Mouse (Mus musculus): ENCODE measurements around the gene AL731706.1. TPM values are rescaled to one million over a fixed set of nuclear protein-coding genes. Genes with fewer than 3 reads are reported as not detected.

Gene AL731706.1
- polyA plus RNA-seq (2015; fragmentation: Nextera tagmentation; extraction: Ambion mirVana) = 70.4 and 72.9 TPM in 2 replicates

DNA sequence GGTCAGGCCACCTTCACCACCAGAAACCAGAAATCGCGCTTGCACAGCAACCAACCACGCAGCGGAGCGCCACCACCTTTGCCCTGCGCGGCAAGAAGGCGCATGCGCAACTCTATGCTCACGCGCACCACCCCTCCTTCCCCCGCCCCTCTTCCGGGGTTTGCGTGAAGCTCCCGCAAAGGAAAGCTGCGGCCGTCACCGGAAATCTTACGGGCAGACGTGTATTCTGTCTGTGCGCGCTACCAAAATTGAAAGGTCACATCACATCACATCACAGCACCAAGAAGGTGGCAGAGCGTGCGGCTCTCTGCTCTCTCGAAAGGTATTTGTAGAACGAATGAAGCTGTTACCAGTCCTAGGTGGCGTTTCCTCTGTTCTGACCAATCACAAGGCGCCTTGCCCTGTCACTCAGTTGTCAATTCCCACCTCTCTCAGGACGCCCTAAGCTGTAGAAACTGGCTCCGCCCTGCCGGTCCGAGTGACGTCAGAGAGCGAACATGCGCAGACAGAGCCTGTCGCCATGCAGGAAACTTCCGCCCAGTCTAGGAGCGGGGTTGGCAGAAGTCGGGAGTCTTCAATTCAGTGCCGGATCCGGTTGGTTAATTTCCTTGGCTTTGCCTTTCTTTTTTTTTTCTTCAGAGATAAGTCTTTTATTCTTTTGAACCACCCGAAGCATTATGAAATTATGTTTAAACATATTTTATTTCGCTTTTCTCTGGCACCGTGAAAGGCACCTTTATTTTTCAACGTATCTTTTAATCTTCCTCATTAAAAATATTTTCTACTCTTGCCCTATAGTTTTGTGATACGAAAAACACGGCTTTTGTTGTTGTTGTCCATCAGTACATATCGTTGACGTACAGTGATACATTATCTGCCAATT is at the start of gene AL731706.1, which contains the start of the genes Slx4ip and Mkks:
TSS of gene AL731706.1 (minus strand) at position 322 of the 883 bp plus-strand sequence.
TSS of gene Slx4ip (plus strand) at position 151 of the 883 bp plus-strand sequence.
TSS of gene Mkks (minus strand) at position 322 of the 883 bp plus-strand sequence.
- no peaks in the 10 kb centered on the region for H3K9me3 ChIP-seq (ENCODE audit: control insufficient read depth)
- peak within 1 kb of the TSS; percentile 63 for H3K4me2 ChIP-seq (replicated peaks; ENCODE audit: low read depth)
- ATAC-seq = peak; percentile 94
- peak within 1 kb of the TSS; percentile 73 for H3K4me3 ChIP-seq (ENCODE audit: low read depth, low read length)
- H3K36me3 ChIP-seq (ENCODE audit: control insufficient read depth, insufficient read depth) = no peaks in the 10 kb centered on the region
- peak within 1 kb of the TSS; percentile 92 for H3K27ac ChIP-seq (ENCODE audit: low read depth, low read length)
- no peaks in the 10 kb centered on the region for H3K4me1 ChIP-seq (replicated peaks; ENCODE audit: control insufficient read depth, insufficient read depth, low read length)
- WGBS = under 1% methylated on average over 49 of the region's 49 CpGs
- peak within 1 kb of the TSS; percentile 76 for H3K9ac ChIP-seq (ENCODE audit: low read depth, low read length)
- no peaks in the 10 kb centered on the region for H3K27me3 ChIP-seq (replicated peaks; ENCODE audit: control insufficient read depth, insufficient read depth, low read length)
- peak; percentile 16; the same call in 1 of the 2 replicates for TF ChIP-seq CTCF (IDR thresholded peaks at IDR 0.05; ENCODE audit: low read depth)

DNA sequence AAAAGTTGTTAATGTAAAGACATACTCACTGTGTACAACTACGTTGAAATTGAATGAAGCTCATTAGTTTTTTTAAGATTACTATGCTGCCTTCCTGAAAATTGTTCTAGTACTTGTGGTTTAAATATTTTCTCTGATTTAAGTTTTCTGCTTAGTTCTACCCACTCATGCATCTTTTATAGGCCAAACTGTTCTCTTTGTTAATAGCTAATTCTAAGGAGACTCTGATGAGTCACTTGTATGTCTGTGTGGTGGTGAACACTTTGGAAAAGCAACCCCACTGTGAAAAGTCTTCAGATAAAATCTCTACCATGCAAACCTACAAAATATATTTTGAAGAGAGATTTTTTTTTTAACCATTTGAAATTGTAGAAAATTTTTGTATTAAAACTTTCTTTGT is 47.1 kb upstream of the AL731706.1 start:
- no peak overlapping the region for H3K27ac ChIP-seq (ENCODE audit: low read depth, low read length)
- no peak for TF ChIP-seq CTCF (IDR thresholded peaks at IDR 0.05; ENCODE audit: low read depth)

DNA sequence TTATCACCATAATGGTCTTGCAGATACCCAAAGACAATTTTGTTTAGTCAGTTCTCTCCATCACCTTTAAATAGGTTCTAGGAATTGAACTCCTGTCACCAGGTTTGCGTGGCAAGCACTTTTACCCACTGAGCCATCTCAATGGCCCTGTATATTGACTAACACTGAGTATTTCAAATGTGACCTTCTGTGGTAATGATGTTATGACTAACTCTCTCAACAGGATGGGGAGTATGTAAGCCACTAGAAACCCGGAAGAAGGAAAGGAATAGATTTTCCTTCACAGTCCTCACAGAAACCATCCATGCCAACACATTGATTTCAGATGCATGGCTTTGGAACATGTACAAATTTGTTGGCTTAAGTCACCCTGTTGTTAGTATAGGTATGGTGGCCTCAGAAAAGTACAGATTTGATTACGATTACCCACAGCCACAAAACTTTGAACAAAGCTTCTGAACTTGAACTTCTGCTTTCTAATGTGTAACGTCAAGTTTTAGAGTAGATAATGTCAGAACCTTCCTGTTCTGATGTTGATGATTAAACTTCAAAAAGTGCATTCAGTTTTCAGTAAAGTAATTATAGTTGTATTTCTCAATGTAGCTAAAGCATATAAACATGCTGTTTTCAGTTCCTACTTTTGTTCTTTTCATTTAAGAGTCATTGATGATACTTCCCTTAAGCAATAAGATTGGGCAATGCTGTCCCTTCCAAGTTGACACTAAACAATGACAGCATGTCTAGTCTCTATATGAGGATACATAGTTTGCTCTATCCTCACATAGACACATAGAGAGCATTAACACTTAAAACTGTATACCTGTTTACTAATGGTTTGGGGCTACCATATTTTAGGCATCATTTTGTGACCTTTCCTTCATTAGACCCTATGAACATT is 45.5 kb upstream of the AL731706.1 start:
- Histone ChIP-seq H3K9ac (ENCODE audit: low read depth, low read length) (no peak overlapping the region), H3K27me3 (replicated peaks; ENCODE audit: control insufficient read depth, insufficient read depth, low read length) (no peaks in the 10 kb centered on the region), H3K27ac (ENCODE audit: low read depth, low read length) (no peak overlapping the region), H3K4me3 (ENCODE audit: low read depth, low read length) (no peak overlapping the region), H3K36me3 (ENCODE audit: control insufficient read depth, insufficient read depth) (no peaks in the 10 kb centered on the region), H3K9me3 (ENCODE audit: control insufficient read depth) (no peaks in the 10 kb centered on the region), H3K4me1 (replicated peaks; ENCODE audit: control insufficient read depth, insufficient read depth, low read length) (no peaks in the 10 kb centered on the region), H3K4me2 (replicated peaks; ENCODE audit: low read depth) (no peak overlapping the region)
- no peak for ATAC-seq
- no peak for TF ChIP-seq CTCF (IDR thresholded peaks at IDR 0.05; ENCODE audit: low read depth)
- 84% methylated on average over 4 of the region's 4 CpGs for WGBS

More for the DNA sequence above, 47.1 kb upstream of the AL731706.1 start:
- 95% methylated on average over 1 of the region's 1 CpGs for WGBS
- no peak overlapping the region for H3K9ac ChIP-seq (ENCODE audit: low read depth, low read length)
- ATAC-seq = no peak
- no peak overlapping the region for H3K4me2 ChIP-seq (replicated peaks; ENCODE audit: low read depth)
- H3K27me3 ChIP-seq (replicated peaks; ENCODE audit: control insufficient read depth, insufficient read depth, low read length) = no peaks in the 10 kb centered on the region
- no peaks in the 10 kb centered on the region for H3K4me1 ChIP-seq (replicated peaks; ENCODE audit: control insufficient read depth, insufficient read depth, low read length)
- no peaks in the 10 kb centered on the region for H3K36me3 ChIP-seq (ENCODE audit: control insufficient read depth, insufficient read depth)
- H3K4me3 ChIP-seq (ENCODE audit: low read depth, low read length) = no peak overlapping the region
- H3K9me3 ChIP-seq (ENCODE audit: control insufficient read depth) = no peaks in the 10 kb centered on the region

DNA sequence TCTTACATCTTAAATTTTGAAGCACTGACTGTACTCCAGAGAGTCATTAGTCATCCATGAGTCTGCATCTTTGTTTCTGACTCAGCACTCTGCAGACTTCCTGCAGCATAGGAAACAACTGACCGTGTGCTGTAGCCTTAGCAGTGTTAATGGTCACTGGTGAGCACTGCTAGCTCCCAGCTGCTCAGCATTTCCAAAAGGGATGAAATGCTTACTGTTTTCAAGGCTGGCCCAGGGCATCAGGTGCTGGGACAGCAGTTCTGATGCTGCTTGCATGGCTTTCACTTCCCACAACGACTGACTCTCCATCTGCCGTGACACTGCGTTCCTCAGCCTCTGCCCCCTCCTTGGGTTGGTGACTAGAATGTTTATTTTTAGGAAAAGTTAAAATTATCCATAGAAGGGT is 29.8 kb upstream of the AL731706.1 start:
- Histone ChIP-seq H3K4me3 (ENCODE audit: low read depth, low read length) (no peak overlapping the region), H3K9me3 (ENCODE audit: control insufficient read depth) (no peaks in the 10 kb centered on the region), H3K4me1 (replicated peaks; ENCODE audit: control insufficient read depth, insufficient read depth, low read length) (peaks cover 3% of the 10 kb centered on the region), H3K27me3 (replicated peaks; ENCODE audit: control insufficient read depth, insufficient read depth, low read length) (no peaks in the 10 kb centered on the region), H3K9ac (ENCODE audit: low read depth, low read length) (no peak overlapping the region), H3K27ac (ENCODE audit: low read depth, low read length) (0 out of 2 replicates have a peak overlapping the region, but pooled peaks have one; percentile 16), H3K4me2 (replicated peaks; ENCODE audit: low read depth) (peak overlapping the region; percentile 43; the same call in 1 of the 2 replicates), H3K36me3 (ENCODE audit: control insufficient read depth, insufficient read depth) (no peaks in the 10 kb centered on the region)
- ATAC-seq = peak; percentile 94
- 29% methylated on average over 4 of the region's 4 CpGs for WGBS
- TF ChIP-seq CTCF (IDR thresholded peaks at IDR 0.05; ENCODE audit: low read depth) = no peak

DNA sequence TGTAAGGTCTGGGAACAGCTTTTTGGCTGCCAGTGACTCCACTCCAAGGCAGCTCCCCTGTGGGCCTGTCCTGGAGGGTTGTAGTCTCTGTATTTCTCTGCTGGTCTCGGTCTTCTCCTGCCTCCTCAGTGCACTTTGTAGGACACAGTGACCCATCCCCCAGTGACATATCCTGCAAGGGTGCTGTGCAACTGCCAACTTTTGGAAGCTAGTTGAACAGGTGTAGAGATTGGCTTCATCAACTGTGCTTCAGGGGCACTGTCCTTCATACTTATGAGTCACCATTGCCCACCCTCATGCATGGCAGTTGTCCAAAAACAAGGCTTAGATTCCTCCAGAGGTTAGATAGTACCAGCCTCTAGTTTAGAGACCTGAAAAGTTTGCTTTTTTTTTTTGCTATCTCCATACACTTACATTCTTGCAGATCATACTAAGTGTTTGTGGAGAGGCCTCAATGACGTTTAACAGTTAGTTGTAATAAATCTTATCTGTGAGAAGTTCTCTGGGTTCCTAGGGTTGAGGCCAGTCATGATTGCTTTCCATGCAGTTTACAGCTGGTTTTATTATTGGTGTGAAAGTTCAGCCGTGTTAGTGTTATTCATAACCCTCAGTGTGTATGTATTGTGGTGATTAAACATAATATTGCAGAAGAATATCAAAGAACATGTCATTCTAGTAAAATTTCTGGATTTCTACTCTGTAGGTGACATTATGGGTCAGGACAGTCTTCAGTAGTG is 29.2 kb upstream of the AL731706.1 start:
- Histone ChIP-seq H3K4me1 (replicated peaks; ENCODE audit: control insufficient read depth, insufficient read depth, low read length) (peaks cover 3% of the 10 kb centered on the region), H3K27me3 (replicated peaks; ENCODE audit: control insufficient read depth, insufficient read depth, low read length) (no peaks in the 10 kb centered on the region), H3K9me3 (ENCODE audit: control insufficient read depth) (no peaks in the 10 kb centered on the region), H3K27ac (ENCODE audit: low read depth, low read length) (peak overlapping the region; percentile 37; the same call in 1 of the 2 replicates), H3K9ac (ENCODE audit: low read depth, low read length) (no peak overlapping the region), H3K4me3 (ENCODE audit: low read depth, low read length) (no peak overlapping the region), H3K36me3 (ENCODE audit: control insufficient read depth, insufficient read depth) (no peaks in the 10 kb centered on the region), H3K4me2 (replicated peaks; ENCODE audit: low read depth) (no peak overlapping the region)
- TF ChIP-seq CTCF (IDR thresholded peaks at IDR 0.05; ENCODE audit: low read depth) = no peak
- WGBS = 32% methylated on average over 3 of the region's 3 CpGs
- peak; percentile 94 for ATAC-seq

Data from intestine, postnatal 0 days (tissue).